Mouse (Mus musculus): ENCODE data around the gene Sipa1.

GRCm38 (mm10) chr19:5710581-5710980 is 47.1 kb upstream of the Sipa1 start:
- TF ChIP-seq CTCF (IDR thresholded peaks at IDR 0.05; ENCODE audit: control insufficient read depth, insufficient read depth, low read length) (no peak), POLR2A (IDR thresholded peaks at IDR 0.05; ENCODE audit: borderline replicate concordance, control insufficient read depth, low read depth, low read length) (no peak)

Data from bone marrow, adult 2 months (tissue).